Mouse (Mus musculus) cerebellum, adult 11 months (tissue): Measurements from ENCODE around the gene Ubl4b.

Experiments
- DNase-seq: peaks from one replicate; pipeline ENCODE4 v3.0.0; 2022

Ubl4b gene

GRCm38 (mm10) chr3:107554842-107555241, at the start of gene Ubl4b:
Gene Ubl4b, minus strand, starts transcription at chr3:107555073.
- no peak for DNase-seq

GRCm38 (mm10) chr3:107600127-107600526, 45.3 kb upstream of the Ubl4b start:
- DNase-seq = no peak

DNA sequence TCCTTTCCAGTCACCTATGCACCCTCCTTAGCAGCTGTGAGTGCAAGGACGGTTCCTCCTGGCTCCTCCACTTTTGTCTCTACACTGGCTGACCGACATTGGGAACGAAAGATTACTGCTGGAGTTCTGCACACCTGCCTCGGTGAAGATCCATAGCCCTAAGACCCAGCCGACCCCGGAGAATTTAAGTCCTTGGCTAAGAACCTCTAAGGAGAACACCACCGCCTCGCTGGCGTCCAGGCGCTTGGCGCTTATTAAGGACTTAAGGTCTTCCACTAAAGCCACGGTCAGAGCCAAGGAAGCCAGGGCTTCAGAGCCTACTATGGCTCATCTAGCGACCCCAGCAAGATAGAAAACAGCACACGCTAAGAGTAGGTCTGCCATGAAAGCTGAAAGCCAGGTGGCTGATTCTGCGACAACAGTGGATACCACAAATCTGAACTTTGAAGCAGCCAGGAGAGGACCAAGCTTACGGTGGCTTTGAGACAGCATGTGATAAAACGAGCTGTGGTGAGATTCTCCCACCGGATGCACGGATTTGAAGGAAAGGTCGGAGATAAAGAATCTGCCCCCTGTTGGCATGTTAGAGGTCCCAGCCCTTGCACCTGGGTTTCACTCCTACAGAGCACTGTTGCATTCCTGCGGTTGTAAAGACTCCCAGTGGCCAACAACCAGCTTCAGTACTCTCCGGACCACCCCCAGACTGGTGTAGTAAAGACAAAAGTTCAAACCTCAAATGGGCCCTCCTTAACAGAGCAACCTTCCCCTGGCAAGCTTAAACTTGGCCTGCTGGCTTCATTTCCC, 42.9 kb upstream of the Ubl4b start:
- DNase-seq = no peak

DNA sequence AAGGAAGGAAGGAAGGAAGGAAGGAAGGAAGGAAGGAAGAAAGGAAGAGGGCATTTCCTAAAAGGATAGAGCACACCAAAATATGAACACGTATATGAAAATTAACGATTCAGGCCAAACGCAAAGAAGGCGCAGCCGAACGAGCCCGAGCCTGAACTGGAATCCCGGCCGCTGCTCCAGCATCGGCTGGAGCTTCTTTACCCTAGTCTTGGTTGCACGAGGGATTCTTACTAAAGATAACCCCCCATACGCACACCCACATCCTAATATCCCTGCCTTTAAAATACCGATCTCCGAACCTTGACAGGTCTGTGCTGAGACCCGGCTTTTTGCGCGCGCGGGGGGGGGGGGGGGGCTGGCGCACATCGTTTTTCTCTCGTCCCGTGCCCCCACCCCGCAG, 42.3 kb upstream of the Ubl4b start:
- DNase-seq = no peak

GRCm38 (mm10) chr3:107596559-107596958, 41.7 kb upstream of the Ubl4b start:
- peak; percentile 22 for DNase-seq

GRCm38 (mm10) chr3:107595938-107596461, 41.1 kb upstream of the Ubl4b start:
- DNase-seq = no peak

DNA sequence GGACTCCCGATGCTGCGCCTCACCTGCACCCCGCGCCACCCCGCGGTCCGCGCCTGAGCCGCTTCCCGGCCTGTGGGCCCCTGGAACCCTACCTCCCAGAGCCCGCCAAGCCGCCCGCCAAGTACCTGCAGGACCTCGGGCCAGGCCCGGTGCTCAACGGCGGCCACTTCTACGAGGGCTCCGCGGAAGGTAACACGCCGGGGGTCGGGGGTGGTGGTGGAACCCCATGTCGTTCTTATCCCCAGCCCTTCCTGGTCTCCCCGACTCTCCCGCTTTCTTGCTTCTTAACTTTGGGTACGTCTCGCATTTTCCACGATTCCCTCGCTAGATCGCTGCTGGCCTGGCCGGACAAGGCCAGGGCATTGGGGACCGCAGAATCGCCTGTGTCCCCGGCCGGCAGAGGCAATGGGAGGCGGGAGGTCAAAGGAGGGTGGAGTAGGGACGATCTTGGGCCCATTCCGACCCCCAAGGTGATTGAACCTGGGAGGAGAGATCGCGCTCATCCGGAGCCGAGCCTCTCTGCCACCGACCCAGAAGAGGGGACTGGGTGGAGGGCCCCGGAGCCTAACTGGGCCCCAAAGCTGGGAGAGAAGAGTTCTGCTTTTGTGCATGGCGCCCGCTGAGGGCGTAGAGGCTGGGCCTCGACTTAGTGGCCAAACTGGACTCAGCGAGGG, 40.5 kb upstream of the Ubl4b start:
- DNase-seq = no peak

DNA sequence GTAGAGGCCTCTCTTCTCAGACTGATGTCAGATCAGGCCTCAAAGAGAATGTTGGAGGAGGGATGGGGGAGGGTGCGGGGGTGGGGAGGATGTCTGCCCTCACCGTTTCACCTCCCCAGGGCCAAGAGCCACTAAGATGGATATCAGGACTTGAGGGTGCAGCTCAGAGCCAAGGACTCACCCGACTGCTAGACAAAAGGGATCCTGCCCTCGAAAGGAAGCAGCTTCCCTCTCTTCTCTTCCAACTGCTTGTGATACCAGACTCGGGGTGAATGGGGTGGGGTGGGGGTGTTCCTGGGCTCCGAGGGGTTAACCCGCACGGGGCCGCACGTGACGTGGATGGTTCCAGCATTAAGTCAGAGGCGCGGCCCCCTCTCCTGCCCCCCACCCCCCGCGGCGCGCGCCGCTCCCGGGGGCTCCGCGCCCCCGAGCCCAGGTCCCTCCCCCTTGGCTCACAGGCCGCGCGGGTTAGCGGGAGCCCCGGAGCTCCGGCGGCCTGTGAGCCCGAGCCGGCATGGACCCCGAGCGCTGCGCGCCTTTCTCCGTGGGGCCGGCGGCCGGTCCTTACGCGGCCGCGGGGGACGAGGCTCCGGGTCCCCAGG, 39.9 kb upstream of the Ubl4b start, which contains the start of gene Alx3:
Gene Alx3 (plus strand): TSS at position 370 of the 602 bp plus-strand sequence.
- no peak for DNase-seq

DNA sequence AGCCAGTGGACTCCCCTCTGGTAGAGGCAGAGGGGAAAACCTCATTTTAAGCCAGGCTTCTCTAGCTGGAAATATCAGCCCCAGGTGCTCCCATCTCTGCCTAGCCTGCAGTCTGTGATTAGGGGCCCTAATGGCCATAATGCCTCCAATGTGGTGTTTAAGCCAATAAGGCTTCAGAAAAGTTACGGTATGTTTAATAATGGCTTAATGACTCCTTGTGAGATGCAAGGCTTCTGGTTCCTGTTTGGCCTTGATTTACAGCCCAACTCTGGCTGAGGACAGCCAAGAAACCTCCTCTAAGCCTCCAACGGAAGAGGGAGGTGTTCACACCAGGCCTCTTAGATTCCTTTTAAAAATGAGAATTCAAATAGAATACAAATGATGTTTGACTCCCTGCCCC, 38.8 kb upstream of the Ubl4b start:
- no peak for DNase-seq

- no peak for DNase-seq
These were observed 36.7 kb upstream of the Ubl4b start for GRCm38 (mm10) chr3:107591612-107592011.

DNA sequence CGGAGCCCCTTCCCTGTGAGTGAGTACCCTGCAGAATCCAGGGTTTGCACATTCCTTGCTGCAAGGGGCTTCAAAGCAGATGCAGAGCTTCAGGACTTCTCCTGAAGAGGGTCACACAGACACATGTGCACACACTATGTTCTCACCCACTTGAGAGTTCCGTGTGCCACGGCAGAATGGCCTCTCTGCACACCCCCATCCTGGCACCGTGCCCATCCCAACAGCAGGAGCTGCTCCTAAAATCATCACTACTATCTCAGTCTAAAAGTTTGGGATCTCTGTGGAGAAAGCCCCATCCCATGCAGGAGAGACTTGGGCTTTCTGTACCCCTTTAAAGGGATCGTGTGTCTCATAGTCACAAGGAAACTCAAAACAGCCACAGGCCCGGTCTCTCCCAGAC, 31.6 kb upstream of the Ubl4b start:
- DNase-seq = no peak

DNA sequence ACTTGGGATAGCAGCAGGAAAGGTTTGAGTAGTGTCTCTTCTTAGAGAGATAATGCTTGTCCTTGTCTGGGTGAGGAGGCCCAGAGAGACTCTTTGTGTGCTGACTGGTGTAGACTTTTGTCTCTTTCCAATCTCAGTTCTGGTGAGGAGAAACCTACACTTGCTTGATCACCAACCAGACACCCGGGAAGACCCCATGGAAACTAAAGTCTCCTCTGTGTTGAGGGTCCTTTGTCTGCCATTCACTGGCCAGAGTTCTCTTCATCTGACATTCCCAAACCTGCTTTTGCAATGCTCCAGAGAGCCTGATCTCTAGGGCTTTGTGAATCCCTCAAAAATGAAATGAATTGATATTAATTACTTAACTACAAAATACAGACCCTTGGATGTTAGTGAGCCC, 29.0 kb upstream of the Ubl4b start:
- DNase-seq = no peak

GRCm38 (mm10) chr3:107582875-107583767, 28.2 kb upstream of the Ubl4b start:
- no peak for DNase-seq

- no peak for DNase-seq
These were observed 27.4 kb upstream of the Ubl4b start for GRCm38 (mm10) chr3:107582130-107582874.

DNA sequence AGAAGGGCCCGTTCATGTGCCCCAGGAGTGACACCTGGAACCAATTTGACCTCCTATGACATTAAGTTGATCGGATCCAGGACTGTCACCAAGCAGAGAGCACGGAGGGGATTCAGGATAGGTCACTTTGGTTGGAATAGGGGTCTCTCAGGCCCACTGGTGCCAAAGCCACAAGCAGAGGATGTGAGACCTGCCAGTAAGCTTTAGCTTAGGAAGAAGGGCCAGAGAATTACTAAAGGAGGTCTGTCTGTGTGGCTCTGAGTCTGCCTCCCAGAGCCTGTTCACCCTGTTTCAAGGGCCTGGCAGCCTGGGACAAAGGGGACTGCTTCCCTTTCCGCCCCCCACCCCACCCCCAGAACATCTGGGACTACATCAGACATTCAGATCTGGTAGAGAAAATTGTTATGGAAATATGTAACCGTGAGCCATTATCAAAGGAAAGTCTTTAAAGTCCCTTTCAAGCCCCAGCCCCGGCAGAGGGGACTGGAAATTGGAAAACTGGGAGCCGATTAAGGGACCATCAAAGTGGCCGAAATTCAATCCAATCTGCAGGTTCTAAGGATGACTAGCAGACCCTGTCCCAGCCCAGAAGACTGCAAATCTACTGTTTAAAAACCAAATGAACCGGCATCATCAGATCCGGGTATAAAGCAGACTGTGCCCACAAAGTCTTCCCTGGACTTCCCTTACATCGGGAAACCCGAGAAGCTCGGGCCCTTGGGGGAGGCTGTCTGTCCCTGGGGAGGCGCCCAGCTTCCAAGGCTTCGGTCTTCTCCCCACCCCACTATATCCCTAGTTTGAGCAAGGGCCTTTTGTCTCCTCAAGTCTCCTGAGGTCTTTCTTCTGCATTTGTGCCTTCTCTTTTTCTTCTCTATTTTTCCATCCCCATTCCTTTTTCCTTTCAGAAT, 26.5 kb upstream of the Ubl4b start:
- no peak for DNase-seq

DNA sequence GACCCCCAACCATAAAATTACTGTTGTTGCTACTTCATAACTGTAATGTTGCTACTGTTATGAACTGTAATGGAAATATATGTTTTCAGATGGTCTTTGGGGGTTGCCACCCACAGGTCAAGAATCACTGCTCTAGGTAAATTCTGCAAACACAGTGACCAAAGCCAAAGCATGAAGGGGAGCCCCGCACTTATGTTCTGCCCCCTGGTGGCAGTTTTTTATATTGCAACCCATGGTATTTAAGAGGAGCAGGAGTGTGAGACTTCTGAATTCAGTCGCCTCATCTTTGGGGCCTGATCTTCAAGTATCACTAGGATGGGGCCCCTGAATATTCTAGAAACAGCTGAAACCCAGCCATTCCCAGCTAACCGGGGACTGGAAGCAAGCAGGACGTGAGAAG, 24.6 kb upstream of the Ubl4b start:
- peak; percentile 65 for DNase-seq

DNA sequence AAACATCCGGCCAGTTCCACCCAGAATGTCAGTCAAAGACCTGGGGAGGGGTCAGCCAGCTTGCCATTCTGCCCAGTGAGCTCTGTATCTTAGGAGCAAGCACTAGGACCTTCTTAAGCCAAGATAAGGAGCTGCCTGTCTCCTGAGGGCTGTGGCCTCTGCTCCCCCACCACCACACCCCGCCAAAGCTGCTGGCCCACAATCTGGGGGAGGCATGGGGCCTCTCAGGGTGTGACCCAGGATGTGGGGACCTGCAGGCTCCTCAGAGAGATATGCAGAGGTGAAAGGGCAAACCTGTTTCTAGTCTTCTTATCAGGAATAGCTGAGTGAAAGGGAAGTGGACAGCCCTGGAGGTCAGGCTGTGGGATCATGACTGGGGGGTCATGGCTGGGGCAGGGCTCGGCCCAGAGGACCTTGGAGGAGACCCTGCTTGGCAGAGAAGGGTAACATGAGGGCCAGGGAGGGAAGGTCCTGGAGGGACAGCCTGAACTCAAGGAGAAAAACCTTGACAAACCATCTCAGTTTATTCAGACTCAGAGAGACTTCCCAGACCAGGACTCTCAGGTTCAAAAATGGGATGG, 23.0 kb upstream of the Ubl4b start:
- DNase-seq = no peak

- DNase-seq = no peak
These were observed 21.9 kb upstream of the Ubl4b start for GRCm38 (mm10) chr3:107576807-107577206.

GRCm38 (mm10) chr3:107571205-107571604, 16.3 kb upstream of the Ubl4b start:
- no peak for DNase-seq

DNA sequence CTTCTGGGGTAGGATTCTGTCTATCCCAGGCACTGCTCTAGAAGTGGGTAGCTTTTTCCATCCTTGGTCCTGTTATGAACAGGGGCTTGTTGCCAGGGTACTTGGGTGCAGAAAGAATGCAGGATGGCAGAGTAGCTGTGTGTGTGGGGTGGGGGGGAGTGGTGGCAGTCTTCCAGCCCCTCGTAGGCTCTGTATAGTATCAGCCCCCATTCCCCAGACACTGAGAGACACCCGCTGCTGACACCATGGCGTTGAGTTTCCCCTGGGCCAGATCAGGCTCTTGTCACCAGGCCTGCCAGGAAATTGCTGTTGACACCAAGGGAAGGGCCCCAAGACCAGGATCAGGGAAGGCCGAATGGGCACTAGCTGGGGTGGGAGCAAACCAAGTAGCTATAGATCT, 13.8 kb upstream of the Ubl4b start:
- no peak for DNase-seq
